Mouse (Mus musculus) hindbrain, embryonic 10.5 days (tissue): ENCODE measurements around the gene Susd2. TPM values are rescaled to one million over a fixed set of nuclear protein-coding genes. Genes with fewer than 3 reads are reported as not detected.

Experiments
- DNase-seq: peaks from one replicate; pipeline ENCODE4 v3.0.0-alpha.2; 2017; ENCODE audit warnings: low spot score
- H3K27ac ChIP-seq: fragments of 300-500 bp; sonication (generic); 2 replicates; pipeline ENCODE4 v1.5.1; 2016; ENCODE audit warnings: mild to moderate bottlenecking, moderate library complexity
- H3K27me3 ChIP-seq: fragments of 300-500 bp; sonication (generic); 2 replicates; pipeline ENCODE4 v1.6.1; 2016; ENCODE audit warnings: mild to moderate bottlenecking; ENCODE audit not compliant: poor library complexity, insufficient read depth, severe bottlenecking
- H3K36me3 ChIP-seq: fragments of 300-500 bp; sonication (generic); 2 replicates; pipeline ENCODE4 v1.6.1; 2016; ENCODE audit warnings: mild to moderate bottlenecking, moderate library complexity
- H3K4me1 ChIP-seq: fragments of 300-500 bp; sonication (generic); replicated peaks from 2 replicates; pipeline ENCODE4 v1.6.1; 2016; ENCODE audit warnings: mild to moderate bottlenecking
- H3K4me3 ChIP-seq: fragments of 300-500 bp; sonication (generic); 2 replicates; pipeline ENCODE4 v1.5.1; 2016; ENCODE audit warnings: mild to moderate bottlenecking, moderate library complexity
- H3K9me3 ChIP-seq: fragments of 300-500 bp; sonication (generic); 2 replicates; pipeline ENCODE4 v1.6.1; 2016; ENCODE audit warnings: mild to moderate bottlenecking, moderate library complexity
- WGBS: fragments of 180-500 bp; shearing (Covaris S2); methylation state at CpG from one replicate; pipeline ENCODE4 v1.1.7; 2016; 5-methylcytosine and 5-hydroxymethylcytosine counted together
- polyA plus RNA-seq: library from polyadenylated mRNA; unstranded; fragments of >200 nt; fragmentation: Nextera tagmentation; extraction: Ambion mirVana; gene quantifications from 2 replicates; pipeline ENCODE4 v1.2.1, GENCODE M21; 2016

Susd2 gene
- polyA plus RNA-seq, 1 experiment from 2014 or later, result 3.0 TPM

- peaks cover 6% of the 10 kb centered on the region for H3K4me1 ChIP-seq
- no peaks in the 10 kb centered on the region for H3K9me3 ChIP-seq
- 94% methylated on average over 4 of the region's 4 CpGs for WGBS
- no peak for DNase-seq
- no peak overlapping the region for H3K27ac ChIP-seq
- H3K4me3 ChIP-seq, result no peak overlapping the region
- H3K27me3 ChIP-seq, result no peaks in the 10 kb centered on the region
- H3K36me3 ChIP-seq, result peaks cover 92% of the 10 kb centered on the region
Observed at GRCm38 (mm10) chr10:75649406-75649995, 5.7 kb upstream of the Susd2 start.

GRCm38 (mm10) chr10:75649001-75649400, 5.2 kb upstream of the Susd2 start:
- Histone ChIP-seq H3K4me3 (no peak overlapping the region), H3K36me3 (peaks cover 87% of the 10 kb centered on the region)
- WGBS, result 92% methylated on average over 7 of the region's 7 CpGs

GRCm38 (mm10) chr10:75648091-75648490, 4.3 kb upstream of the Susd2 start:
- Histone ChIP-seq H3K9me3 (no peaks in the 10 kb centered on the region), H3K4me3 (no peak overlapping the region), H3K36me3 (peaks cover 78% of the 10 kb centered on the region), H3K27me3 (no peaks in the 10 kb centered on the region), H3K27ac (no peak overlapping the region; the same call in 1 of the 2 replicates), H3K4me1 (peaks cover 20% of the 10 kb centered on the region)
- WGBS, result 91% methylated on average over 6 of the region's 6 CpGs
- no peak for DNase-seq

More at GRCm38 (mm10) chr10:75649001-75649400, 5.2 kb upstream of the Susd2 start:
- no peaks in the 10 kb centered on the region for H3K9me3 ChIP-seq
- no peaks in the 10 kb centered on the region for H3K27me3 ChIP-seq
- H3K4me1 ChIP-seq, result peaks cover 11% of the 10 kb centered on the region
- H3K27ac ChIP-seq, result no peak overlapping the region
- DNase-seq, result no peak

- H3K27ac ChIP-seq, result no peak overlapping the region
- H3K4me3 ChIP-seq, result no peak overlapping the region
- no peaks in the 10 kb centered on the region for H3K27me3 ChIP-seq
- no peaks in the 10 kb centered on the region for H3K9me3 ChIP-seq
- WGBS, result 96% methylated on average over 3 of the region's 3 CpGs
- peaks cover 71% of the 10 kb centered on the region for H3K36me3 ChIP-seq
- H3K4me1 ChIP-seq, result peaks cover 27% of the 10 kb centered on the region
- DNase-seq, result no peak
Observed at GRCm38 (mm10) chr10:75647362-75647761, 3.6 kb upstream of the Susd2 start.

GRCm38 (mm10) chr10:75646406-75646805, 2.6 kb upstream of the Susd2 start:
- H3K36me3 ChIP-seq, result peaks cover 61% of the 10 kb centered on the region
- no peak overlapping the region for H3K4me3 ChIP-seq
- H3K9me3 ChIP-seq, result no peaks in the 10 kb centered on the region
- no peak for DNase-seq
- WGBS, result 91% methylated on average over 6 of the region's 6 CpGs
- no peak overlapping the region for H3K27ac ChIP-seq
- H3K4me1 ChIP-seq, result peaks cover 28% of the 10 kb centered on the region
- H3K27me3 ChIP-seq, result no peaks in the 10 kb centered on the region

GRCm38 (mm10) chr10:75645616-75646015, 1.8 kb upstream of the Susd2 start:
- H3K9me3 ChIP-seq, result no peaks in the 10 kb centered on the region
- no peaks in the 10 kb centered on the region for H3K27me3 ChIP-seq
- H3K27ac ChIP-seq, result no peak overlapping the region
- no peak for DNase-seq
- no peak overlapping the region for H3K4me3 ChIP-seq
- peaks cover 54% of the 10 kb centered on the region for H3K36me3 ChIP-seq
- H3K4me1 ChIP-seq, result peaks cover 28% of the 10 kb centered on the region
- 92% methylated on average over 8 of the region's 8 CpGs for WGBS

GRCm38 (mm10) chr10:75642891-75643290, 917 bp downstream of the Susd2 start:
- peaks cover 27% of the 10 kb centered on the region for H3K36me3 ChIP-seq
- WGBS, result 90% methylated on average over 2 of the region's 2 CpGs
- no peak overlapping the region for H3K4me3 ChIP-seq
- DNase-seq, result no peak
- peaks cover 36% of the 10 kb centered on the region for H3K4me1 ChIP-seq
- H3K9me3 ChIP-seq, result no peaks in the 10 kb centered on the region
- H3K27me3 ChIP-seq, result no peaks in the 10 kb centered on the region
- peak overlapping the region; percentile 71; the same call in 1 of the 2 replicates for H3K27ac ChIP-seq

GRCm38 (mm10) chr10:75642436-75642835, 1.4 kb downstream of the Susd2 start:
- Histone ChIP-seq H3K27ac (no peak overlapping the region), H3K36me3 (peaks cover 22% of the 10 kb centered on the region), H3K9me3 (no peaks in the 10 kb centered on the region), H3K27me3 (no peaks in the 10 kb centered on the region), H3K4me1 (peaks cover 36% of the 10 kb centered on the region), H3K4me3 (no peak overlapping the region)
- WGBS, result 79% methylated on average over 9 of the region's 9 CpGs
- DNase-seq, result no peak

GRCm38 (mm10) chr10:75641721-75642222, 2.0 kb downstream of the Susd2 start:
- Histone ChIP-seq H3K4me3 (no peak overlapping the region), H3K27ac (no peak overlapping the region), H3K27me3 (no peaks in the 10 kb centered on the region), H3K4me1 (peaks cover 36% of the 10 kb centered on the region), H3K9me3 (no peaks in the 10 kb centered on the region), H3K36me3 (peaks cover 16% of the 10 kb centered on the region)
- 86% methylated on average over 7 of the region's 7 CpGs for WGBS
- DNase-seq, result no peak

GRCm38 (mm10) chr10:75637711-75638110, 6.1 kb downstream of the Susd2 start:
- Histone ChIP-seq H3K36me3 (no peaks in the 10 kb centered on the region), H3K27ac (no peak overlapping the region), H3K4me3 (no peak overlapping the region), H3K27me3 (no peaks in the 10 kb centered on the region), H3K9me3 (no peaks in the 10 kb centered on the region), H3K4me1 (peaks cover 17% of the 10 kb centered on the region)
- DNase-seq, result no peak
- 85% methylated on average over 11 of the region's 11 CpGs for WGBS

- Histone ChIP-seq H3K27me3 (no peaks in the 10 kb centered on the region), H3K4me3 (no peak overlapping the region), H3K4me1 (peaks cover 15% of the 10 kb centered on the region; the same call in 1 of the 2 replicates), H3K27ac (no peak overlapping the region), H3K9me3 (no peaks in the 10 kb centered on the region), H3K36me3 (no peaks in the 10 kb centered on the region)
- WGBS, result 89% methylated on average over 12 of the region's 12 CpGs
- no peak for DNase-seq
Observed at GRCm38 (mm10) chr10:75636084-75636786, 7.6 kb downstream of the Susd2 start.

- H3K4me1 ChIP-seq, result peaks cover 15% of the 10 kb centered on the region; the same call in 1 of the 2 replicates
- no peaks in the 10 kb centered on the region for H3K36me3 ChIP-seq
- 3% methylated on average over 9 of the region's 9 CpGs for WGBS
- H3K4me3 ChIP-seq, result no peak overlapping the region
- H3K27me3 ChIP-seq, result no peaks in the 10 kb centered on the region
- H3K9me3 ChIP-seq, result no peaks in the 10 kb centered on the region
- DNase-seq, result peak; percentile 85
- H3K27ac ChIP-seq, result no peak overlapping the region
Observed at GRCm38 (mm10) chr10:75635693-75636055, 8.1 kb downstream of the Susd2 start.

- Histone ChIP-seq H3K36me3 (no peaks in the 10 kb centered on the region), H3K4me3 (no peak overlapping the region), H3K27me3 (no peaks in the 10 kb centered on the region), H3K9me3 (no peaks in the 10 kb centered on the region), H3K27ac (no peak overlapping the region), H3K4me1 (peaks cover 15% of the 10 kb centered on the region; the same call in 1 of the 2 replicates)
- 68% methylated on average over 14 of the region's 14 CpGs for WGBS
- DNase-seq, result no peak
Observed at GRCm38 (mm10) chr10:75635019-75635692, 8.7 kb downstream of the Susd2 start.
